Mouse (Mus musculus) lung, embryonic 16.5 days (tissue): ENCODE results near the gene Cdh4. TPM values are rescaled to one million over a fixed set of nuclear protein-coding genes. Genes with fewer than 3 reads are reported as not detected.

Experiments used
- ATAC-seq: fragments of 200-750 bp; cut with Nextera tagmentation; 2 replicates; pipeline ENCODE4 v1.8.0; 2017; ENCODE audit warnings: low read depth, mild to moderate bottlenecking, moderate library complexity
- H3K27ac ChIP-seq: fragments of 300-500 bp; sonication (generic); 2 replicates; pipeline ENCODE4 v1.5.1; 2014; ENCODE audit warnings: mild to moderate bottlenecking, control low read depth, low read length
- H3K27me3 ChIP-seq: fragments of 300-500 bp; sonication (generic); 2 replicates; pipeline ENCODE4 v1.6.1; 2014; ENCODE audit warnings: low read depth, low read length, mixed read lengths; ENCODE audit not compliant: control insufficient read depth, insufficient read depth
- H3K36me3 ChIP-seq: fragments of 300-500 bp; sonication (generic); 2 replicates; pipeline ENCODE4 v1.6.1; 2014; ENCODE audit warnings: low read length; ENCODE audit not compliant: control insufficient read depth, insufficient read depth
- H3K4me1 ChIP-seq: fragments of 300-500 bp; sonication (generic); replicated peaks from 2 replicates; pipeline ENCODE4 v1.6.1; 2014; ENCODE audit warnings: low read length, mixed read lengths; ENCODE audit not compliant: control insufficient read depth, insufficient read depth
- H3K4me2 ChIP-seq: fragments of 300-500 bp; sonication (generic); 2 replicates; pipeline ENCODE4 v1.6.1; 2014; ENCODE audit warnings: low read depth, low read length, control low read depth
- H3K4me3 ChIP-seq: fragments of 300-500 bp; sonication (generic); 2 replicates; pipeline ENCODE4 v1.5.1; 2014; ENCODE audit warnings: mild to moderate bottlenecking, low read length, control low read depth
- H3K9ac ChIP-seq: fragments of 300-500 bp; sonication (generic); 2 replicates; pipeline ENCODE4 v1.6.1; 2014; ENCODE audit warnings: low read length, control low read depth
- H3K9me3 ChIP-seq: fragments of 300-500 bp; sonication (generic); 2 replicates; pipeline ENCODE4 v1.6.1; 2016; ENCODE audit warnings: low read length; ENCODE audit not compliant: control insufficient read depth
- WGBS: fragments of 180-500 bp; shearing (Covaris S2); extraction: QIAGEN DNeasy Blood & Tissue Kit; methylation state at CpG from one replicate; pipeline ENCODE4 v1.1.7; 2014; 5-methylcytosine and 5-hydroxymethylcytosine counted together
- polyA plus RNA-seq: library from polyadenylated mRNA; unstranded; fragments of >200 nt; fragmentation: Nextera tagmentation; extraction: Ambion mirVana; gene quantifications from 2 replicates; pipeline ENCODE4 v1.2.1, GENCODE M21; 2015

Gene Cdh4
- polyA plus RNA-seq, 1 experiment from 2014 or later, result 7.0 TPM

DNA sequence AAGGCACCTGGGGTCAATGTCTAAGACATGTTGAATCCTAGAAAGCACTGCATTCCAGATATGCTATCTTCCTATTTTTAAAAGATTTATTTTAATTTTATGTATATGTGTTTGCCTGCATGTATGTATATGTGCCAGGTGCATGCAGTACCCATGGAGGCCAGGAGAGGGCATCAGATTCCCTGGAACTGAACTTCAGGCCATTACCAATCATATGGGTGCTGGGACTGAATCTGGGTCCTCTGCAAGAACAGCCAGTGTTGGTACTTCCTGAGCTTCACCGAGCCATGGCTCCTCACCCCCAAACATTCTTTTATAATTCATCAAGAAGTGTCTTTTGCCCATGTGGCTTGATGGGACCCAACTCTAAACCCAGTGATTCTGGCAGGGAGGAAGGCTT, 6.8 kb downstream of the Cdh4 start:
- Histone ChIP-seq H3K27me3 (peaks cover 15% of the 10 kb centered on the region), H3K27ac (no peak overlapping the region), H3K4me1 (no peaks in the 10 kb centered on the region), H3K36me3 (no peaks in the 10 kb centered on the region), H3K9ac (no peak overlapping the region), H3K4me2 (no peak overlapping the region), H3K9me3 (peaks cover 6% of the 10 kb centered on the region), H3K4me3 (no peak overlapping the region)
- WGBS, result 90% methylated on average over 1 of the region's 1 CpGs
- no peak for ATAC-seq

DNA sequence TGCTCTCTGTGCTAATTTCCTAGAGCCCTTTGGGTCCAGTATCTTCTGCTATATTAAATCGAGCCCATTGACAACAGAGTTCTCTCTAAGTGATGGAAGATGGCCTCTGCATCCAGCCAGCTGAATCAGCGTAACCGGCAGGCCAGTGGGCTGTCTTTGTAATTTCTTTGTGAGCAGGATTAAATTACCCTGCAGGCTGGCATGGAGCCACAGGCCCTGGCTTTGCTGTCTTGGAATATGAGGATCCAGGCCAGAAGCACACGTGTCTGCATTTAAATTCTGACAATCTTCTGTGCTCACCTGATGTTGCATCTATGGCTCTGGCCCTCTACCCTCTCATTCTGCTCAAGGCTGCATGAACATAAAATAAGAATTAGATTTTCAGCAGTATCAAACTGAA, 17.0 kb downstream of the Cdh4 start:
- H3K9ac ChIP-seq, result no peak overlapping the region
- no peak overlapping the region for H3K4me2 ChIP-seq
- H3K4me3 ChIP-seq, result no peak overlapping the region
- no peaks in the 10 kb centered on the region for H3K4me1 ChIP-seq
- H3K36me3 ChIP-seq, result no peaks in the 10 kb centered on the region; the same call in 1 of the 2 replicates
- 81% methylated on average over 4 of the region's 4 CpGs for WGBS
- H3K9me3 ChIP-seq, result peaks cover 48% of the 10 kb centered on the region
- H3K27ac ChIP-seq, result no peak overlapping the region
- no peak for ATAC-seq
- H3K27me3 ChIP-seq, result no peaks in the 10 kb centered on the region

DNA sequence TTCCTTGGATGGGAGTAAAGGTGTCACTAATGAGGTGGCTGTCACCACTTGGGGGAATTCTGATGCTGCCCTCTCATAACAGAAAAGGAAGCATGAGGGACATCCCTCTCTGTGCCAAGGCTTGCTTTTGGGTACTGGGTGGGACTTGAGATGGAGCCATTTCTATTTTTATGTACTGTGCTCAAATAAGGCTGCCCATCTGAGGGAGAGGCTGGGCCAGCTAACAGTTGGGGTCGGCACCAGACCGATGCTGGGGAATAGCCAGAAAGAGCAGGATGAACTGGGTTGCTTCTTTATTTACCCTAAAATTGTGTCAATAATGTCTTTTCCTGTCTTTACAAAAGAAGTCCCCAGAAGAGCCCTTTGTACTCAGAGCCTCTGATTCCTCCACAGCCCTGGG, 17.4 kb downstream of the Cdh4 start:
- Histone ChIP-seq H3K4me3 (no peak overlapping the region), H3K4me2 (no peak overlapping the region), H3K27me3 (no peaks in the 10 kb centered on the region), H3K4me1 (no peaks in the 10 kb centered on the region), H3K9ac (no peak overlapping the region), H3K27ac (no peak overlapping the region), H3K36me3 (no peaks in the 10 kb centered on the region; the same call in 1 of the 2 replicates), H3K9me3 (peaks cover 49% of the 10 kb centered on the region)
- WGBS, result 98% methylated on average over 2 of the region's 2 CpGs
- ATAC-seq, result no peak

DNA sequence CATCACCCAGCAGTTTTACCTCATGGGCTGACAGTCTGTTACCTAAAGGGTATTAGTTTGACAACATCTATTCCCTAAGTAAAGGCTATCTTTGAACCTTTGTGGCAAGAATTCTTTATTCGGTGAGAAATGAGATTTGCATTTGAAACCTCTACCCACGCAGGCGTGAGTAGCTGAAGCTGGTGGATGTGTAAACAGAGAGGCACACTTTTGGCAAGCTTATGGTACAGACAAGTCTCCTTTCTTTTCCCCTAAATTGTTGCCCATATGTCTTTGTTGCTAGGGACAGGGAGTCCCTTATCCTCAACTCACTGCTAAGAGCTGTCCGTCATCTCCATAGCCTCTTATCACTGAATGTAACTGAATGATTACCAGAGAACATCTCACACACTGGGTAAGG, 21.3 kb downstream of the Cdh4 start:
- 88% methylated on average over 4 of the region's 4 CpGs for WGBS
- H3K4me3 ChIP-seq, result no peak overlapping the region
- H3K27me3 ChIP-seq, result no peaks in the 10 kb centered on the region
- H3K4me2 ChIP-seq, result no peak overlapping the region
- H3K36me3 ChIP-seq, result no peaks in the 10 kb centered on the region; the same call in 1 of the 2 replicates
- peaks cover 52% of the 10 kb centered on the region for H3K9me3 ChIP-seq
- H3K9ac ChIP-seq, result no peak overlapping the region
- no peaks in the 10 kb centered on the region for H3K4me1 ChIP-seq
- no peak overlapping the region for H3K27ac ChIP-seq
- no peak for ATAC-seq

DNA sequence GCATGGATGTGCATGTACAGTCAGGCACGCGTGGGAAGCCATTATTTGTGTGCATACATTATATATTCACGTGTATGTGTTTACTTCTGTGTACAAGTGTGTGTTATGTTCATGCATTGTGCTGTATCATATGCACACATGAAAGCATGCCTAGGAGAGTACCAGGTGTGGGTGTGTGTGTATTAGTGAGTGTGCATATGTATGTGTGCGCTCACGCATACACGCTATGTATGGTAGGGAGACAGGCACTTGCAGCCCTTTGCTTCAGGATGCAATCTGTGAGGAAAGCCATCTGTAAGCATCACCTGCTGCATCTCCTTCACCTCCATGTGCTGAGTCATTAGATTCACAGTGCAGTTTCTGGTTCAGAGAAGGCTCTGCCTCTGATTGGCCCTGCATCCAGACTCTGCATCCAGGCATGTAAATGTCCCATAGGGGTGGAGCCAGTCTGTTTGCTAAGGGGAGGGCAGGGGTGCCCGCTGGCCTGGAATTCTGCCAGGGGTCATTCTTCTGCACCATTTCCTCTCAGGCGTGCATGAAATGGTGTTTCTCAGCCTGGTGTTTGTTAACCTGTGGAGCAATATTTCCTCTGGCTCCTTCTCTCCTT, 25.7 kb downstream of the Cdh4 start:
- Histone ChIP-seq H3K4me3 (no peak overlapping the region), H3K4me2 (no peak overlapping the region), H3K4me1 (no peaks in the 10 kb centered on the region), H3K27ac (no peak overlapping the region), H3K9ac (no peak overlapping the region), H3K27me3 (no peaks in the 10 kb centered on the region), H3K36me3 (no peaks in the 10 kb centered on the region), H3K9me3 (peaks cover 22% of the 10 kb centered on the region)
- no peak for ATAC-seq
- 70% methylated on average over 8 of the region's 8 CpGs for WGBS

DNA sequence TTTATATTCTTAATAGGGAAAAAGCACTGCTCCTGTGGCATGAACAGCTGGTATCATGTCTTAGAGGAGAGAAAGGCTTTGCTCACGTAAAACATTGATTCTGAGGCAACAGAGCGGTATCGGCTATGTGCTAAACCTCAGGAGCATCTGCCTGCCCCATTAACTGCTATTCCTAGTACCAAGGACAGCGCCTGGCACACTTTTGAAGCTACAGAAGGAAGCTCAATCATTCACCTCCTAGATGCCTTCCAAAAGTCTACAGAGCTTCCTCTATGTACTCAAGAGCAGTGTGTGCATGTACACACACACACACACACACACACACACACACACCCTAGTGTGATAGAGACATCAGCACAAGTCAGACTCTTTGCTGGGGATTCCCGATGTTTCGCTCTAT, 34.4 kb downstream of the Cdh4 start:
- no peak overlapping the region for H3K9ac ChIP-seq
- H3K36me3 ChIP-seq, result no peaks in the 10 kb centered on the region
- H3K4me1 ChIP-seq, result no peaks in the 10 kb centered on the region
- no peak overlapping the region for H3K4me3 ChIP-seq
- ATAC-seq, result no peak
- H3K4me2 ChIP-seq, result no peak overlapping the region
- no peak overlapping the region for H3K27ac ChIP-seq
- no peaks in the 10 kb centered on the region for H3K27me3 ChIP-seq
- 74% methylated on average over 6 of the region's 6 CpGs for WGBS
- H3K9me3 ChIP-seq, result no peaks in the 10 kb centered on the region

DNA sequence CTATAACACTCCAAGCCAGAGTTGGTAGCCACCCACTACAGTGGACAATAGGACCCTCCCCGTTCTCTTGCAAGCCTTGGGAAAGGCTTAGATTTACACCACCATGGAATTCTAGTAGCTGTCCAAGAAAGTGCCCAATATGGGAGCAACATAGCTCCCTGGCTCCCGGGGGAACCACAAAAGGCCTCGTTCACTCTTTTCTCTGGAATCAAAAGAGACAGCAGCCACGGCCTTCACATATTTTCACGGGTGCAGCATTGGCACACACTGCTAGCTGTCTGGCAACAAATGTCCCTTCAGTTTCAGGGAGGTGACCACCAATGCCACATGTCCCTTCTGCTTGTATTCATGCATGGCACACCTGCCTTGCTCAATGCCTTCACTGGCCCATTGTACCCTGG, 38.6 kb downstream of the Cdh4 start:
- no peaks in the 10 kb centered on the region for H3K4me1 ChIP-seq
- H3K9me3 ChIP-seq, result no peaks in the 10 kb centered on the region
- H3K4me2 ChIP-seq, result no peak overlapping the region
- ATAC-seq, result no peak
- no peaks in the 10 kb centered on the region for H3K27me3 ChIP-seq
- H3K27ac ChIP-seq, result no peak overlapping the region
- no peak overlapping the region for H3K9ac ChIP-seq
- no peaks in the 10 kb centered on the region for H3K36me3 ChIP-seq
- 87% methylated on average over 5 of the region's 5 CpGs for WGBS
- no peak overlapping the region for H3K4me3 ChIP-seq

DNA sequence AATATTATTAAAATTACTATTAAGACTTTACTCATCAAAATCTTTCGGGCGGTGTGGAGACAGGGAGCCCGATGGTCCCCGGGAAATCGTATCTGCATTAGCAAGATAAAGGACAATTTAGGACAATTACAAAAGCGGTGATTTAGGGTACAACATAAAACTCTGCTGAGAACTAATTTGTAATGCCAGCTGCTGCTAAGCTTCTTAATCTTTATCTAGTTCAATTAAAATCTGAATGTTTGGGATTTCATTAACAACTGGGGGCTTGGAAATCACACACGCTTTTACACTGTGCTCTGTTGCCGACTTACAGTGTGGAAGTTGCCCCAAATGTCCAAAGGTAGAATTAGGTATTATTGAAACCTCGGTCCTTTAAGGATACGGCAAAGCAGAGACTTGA, 39.1 kb downstream of the Cdh4 start:
- Histone ChIP-seq H3K36me3 (no peaks in the 10 kb centered on the region), H3K4me1 (no peaks in the 10 kb centered on the region), H3K27ac (no peak overlapping the region), H3K9me3 (no peaks in the 10 kb centered on the region), H3K4me3 (no peak overlapping the region), H3K9ac (no peak overlapping the region), H3K4me2 (no peak overlapping the region), H3K27me3 (no peaks in the 10 kb centered on the region)
- 88% methylated on average over 10 of the region's 10 CpGs for WGBS
- no peak for ATAC-seq

DNA sequence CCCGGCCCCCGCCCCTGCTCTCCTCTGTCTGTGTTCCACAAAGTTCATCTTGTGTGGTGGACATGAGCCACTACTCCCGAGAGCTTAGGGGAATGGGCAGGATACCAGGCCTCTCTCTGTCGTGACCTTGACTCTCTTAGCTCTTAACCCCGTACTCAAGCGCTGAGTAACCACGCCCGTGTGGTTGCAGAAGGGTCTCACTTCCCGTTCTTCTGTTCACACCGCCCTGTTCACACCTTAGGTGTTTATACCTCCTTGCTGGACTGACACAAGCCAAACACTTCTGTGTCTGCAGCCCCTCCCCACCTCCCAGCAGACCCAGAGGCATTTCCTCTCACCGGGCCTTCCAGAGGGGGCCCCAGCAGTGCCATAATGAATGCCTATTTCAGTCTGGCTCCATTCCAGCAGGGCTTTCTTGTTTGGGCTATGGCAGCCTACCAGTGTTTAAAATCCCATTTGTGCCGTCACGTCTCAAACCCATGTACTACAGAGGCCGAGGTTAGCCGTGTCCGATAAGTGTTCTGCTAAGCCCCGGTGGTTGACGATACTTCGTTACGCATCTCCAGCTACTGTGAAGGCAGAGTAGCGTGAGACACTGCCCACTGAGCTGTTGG, 46.4 kb downstream of the Cdh4 start:
- Histone ChIP-seq H3K9me3 (no peaks in the 10 kb centered on the region), H3K4me3 (no peak overlapping the region), H3K4me2 (no peak overlapping the region), H3K27ac (no peak overlapping the region), H3K9ac (no peak overlapping the region), H3K4me1 (no peaks in the 10 kb centered on the region), H3K27me3 (no peaks in the 10 kb centered on the region), H3K36me3 (no peaks in the 10 kb centered on the region)
- ATAC-seq, result no peak
- WGBS, result 69% methylated on average over 21 of the region's 21 CpGs
